Mouse (Mus musculus) MEL (cell line): ENCODE measurements around the gene Tefm. TPM values are rescaled to one million over a fixed set of nuclear protein-coding genes. Genes with fewer than 3 reads are reported as not detected.

Source experiments
- DNase-seq: peaks from one replicate; pipeline ENCODE4 v3.0.0; 2011; ENCODE audit warnings: low read depth, low spot score
- H3K27ac ChIP-seq: 2 replicates; pipeline ENCODE4 v1.5.1; 2012; ENCODE audit warnings: low read depth, mild to moderate bottlenecking, control low read depth, low read length, moderate library complexity; ENCODE audit not compliant: control insufficient read depth
- H3K27me3 ChIP-seq, 2 experiments: fragments of 150-350 bp in 1 of 2; sonication (generic) in 1 of 2; 2 replicates each; pipeline ENCODE4 v1.6.1; 2012; ENCODE audit warnings: low read length in 2 of 2, mild to moderate bottlenecking in 2 of 2, improper control_type of control experiment in 1 of 2, moderate library complexity in 1 of 2; ENCODE audit not compliant: insufficient read depth in 2 of 2, control insufficient read depth in 1 of 2
- H3K36me3 ChIP-seq, 2 experiments: 2 replicates each; pipeline ENCODE4 v1.6.1; 2012 to 2014; ENCODE audit warnings: low read length in 2 of 2, improper control_type of control experiment in 1 of 2, inconsistent platforms in 1 of 2, mild to moderate bottlenecking in 1 of 2; ENCODE audit not compliant: insufficient read depth in 2 of 2, control insufficient read depth in 1 of 2
- H3K4me1 ChIP-seq, 2 experiments: fragments of 150-350 bp in 1 of 2; sonication (generic) in 1 of 2; 2 replicates each; pipeline ENCODE4 v1.6.1; 2012; ENCODE audit warnings: low read length in 2 of 2, improper control_type of control experiment in 1 of 2, mild to moderate bottlenecking in 1 of 2; ENCODE audit not compliant: insufficient read depth in 2 of 2, control insufficient read depth in 1 of 2
- H3K4me3 ChIP-seq, 2 experiments: fragments of 150-350 bp in 1 of 2; sonication (generic) in 1 of 2; 2 replicates each; pipeline ENCODE4 v1.5.1; 2012; ENCODE audit warnings: low read depth in 2 of 2, low read length in 2 of 2, mild to moderate bottlenecking in 2 of 2, moderate library complexity in 2 of 2, control low read depth in 1 of 2, improper control_type of control experiment in 1 of 2; ENCODE audit not compliant: control insufficient read depth in 1 of 2, insufficient read depth in 1 of 2
- H3K79me2 ChIP-seq: 2 replicates; pipeline ENCODE4 v1.6.1; 2012; ENCODE audit warnings: mild to moderate bottlenecking, low read length, moderate library complexity; ENCODE audit not compliant: control insufficient read depth, poor library complexity, insufficient read depth
- H3K9ac ChIP-seq: 2 replicates; pipeline ENCODE4 v1.6.1; 2012; ENCODE audit warnings: low read depth, mild to moderate bottlenecking, control low read depth, low read length, moderate library complexity; ENCODE audit not compliant: control insufficient read depth, poor library complexity, severe bottlenecking
- H3K9me3 ChIP-seq: fragments of 150-350 bp; sonication (generic); replicated peaks from 2 replicates; pipeline ENCODE4 v1.6.1; 2012; ENCODE audit warnings: mild to moderate bottlenecking, low read length, improper control_type of control experiment, moderate library complexity; ENCODE audit not compliant: insufficient read depth
- ELF1 ChIP-seq: IDR thresholded peaks from 2 replicates; pipeline ENCODE4 v1.6.1; 2014; ENCODE audit warnings: low read depth, mild to moderate bottlenecking, inconsistent platforms, low read length, improper control_type of control experiment, moderate library complexity
- ETS1 ChIP-seq: IDR thresholded peaks from 2 replicates; pipeline ENCODE4 v1.6.1; 2012; ENCODE audit warnings: low read depth, mild to moderate bottlenecking, inconsistent platforms, low read length, improper control_type of control experiment, moderate library complexity
- MAFK ChIP-seq: IDR thresholded peaks from 2 replicates; pipeline ENCODE4 v1.6.1; 2011; ENCODE audit warnings: low read depth, mild to moderate bottlenecking, low read length, improper control_type of control experiment, borderline replicate concordance
- MAX ChIP-seq: IDR thresholded peaks from 2 replicates; pipeline ENCODE4 v1.6.1; 2011; ENCODE audit warnings: low read length, improper control_type of control experiment
- MAZ ChIP-seq: IDR thresholded peaks from 2 replicates; pipeline ENCODE4 v1.6.1; 2012; ENCODE audit warnings: low read depth, mild to moderate bottlenecking, inconsistent platforms, low read length, improper control_type of control experiment
- NELFE ChIP-seq: IDR thresholded peaks from 2 replicates; pipeline ENCODE4 v1.6.1; 2011; ENCODE audit warnings: low read depth, low read length, improper control_type of control experiment
- NRF1 ChIP-seq: IDR thresholded peaks from 2 replicates; pipeline ENCODE4 v1.6.1; 2014; ENCODE audit warnings: low read depth, mild to moderate bottlenecking, inconsistent platforms, low read length, improper control_type of control experiment, moderate library complexity; ENCODE audit not compliant: poor library complexity, insufficient read depth, severe bottlenecking
- RAD21 ChIP-seq: IDR thresholded peaks from 2 replicates; pipeline ENCODE4 v1.6.1; 2011; ENCODE audit warnings: mild to moderate bottlenecking, low read depth, low read length, improper control_type of control experiment
- RCOR1 ChIP-seq: IDR thresholded peaks from 2 replicates; pipeline ENCODE4 v1.6.1; 2012; ENCODE audit warnings: low read depth, mild to moderate bottlenecking, inconsistent platforms, low read length, improper control_type of control experiment
- ZMIZ1 ChIP-seq: IDR thresholded peaks from 2 replicates; pipeline ENCODE4 v1.6.1; 2012; ENCODE audit warnings: low read depth, mild to moderate bottlenecking, inconsistent platforms, low read length, improper control_type of control experiment, moderate library complexity
- polyA plus RNA-seq, 2 experiments: library from polyadenylated mRNA; stranded (reverse) in 1 of 2; unstranded in 1 of 2; fragments of >175 nt in 1 of 2; fragments of >200 nt in 1 of 2; gene quantifications; 2 replicates each; pipeline versions ENCODE4 v1.2.1 to v1.2.4; 2012; ENCODE audit warnings: low replicate concordance in 2 of 2, low read depth in 1 of 2; ENCODE audit not compliant: insufficient read length in 2 of 2, insufficient read depth in 1 of 2, missing spikeins in 1 of 2
- total RNA-seq: library from RNA; depleted of rRNA; stranded (reverse); fragments of 300-350 nt; gene quantifications from 2 replicates; pipeline ENCODE4 v1.2.3, GENCODE M21; 2012

The Tefm gene
- total and polyA plus RNA-seq, 3 experiments: 23.6 to 33.9 TPM; not detected in 1

- H3K27ac ChIP-seq: no peak within 1 kb of the TSS
- no peaks in the 10 kb centered on the region for H3K79me2 ChIP-seq
- no peaks in the 10 kb centered on the region; a peak in 1 of 4 replicates for H3K27me3 ChIP-seq
- no peak for TF ChIP-seq ETS1
- no peak for TF ChIP-seq MAFK
- no peak for TF ChIP-seq RAD21
- no peak for TF ChIP-seq NELFE
- no peak for TF ChIP-seq ZMIZ1
- TF ChIP-seq ELF1: no peak
- no peak for TF ChIP-seq MAZ
- no peak for TF ChIP-seq MAX
- TF ChIP-seq NRF1: no peak
- TF ChIP-seq, all 39 proteins: peak for 0
- Histone ChIP-seq H3K9me3 (no peaks in the 10 kb centered on the region), H3K4me3 (no peak within 1 kb of the TSS), H3K9ac (no peak within 1 kb of the TSS), H3K4me1 (no peaks in the 10 kb centered on the region), H3K36me3 (no peaks in the 10 kb centered on the region)
- no peak for DNase-seq
Measured at GRCm38 (mm10) chr11:80153857-80154495, 12.0 kb upstream of the Tefm start, which contains the start of gene Adap2. Adap2 (plus strand) TSS chr11:80154105.

GRCm38 (mm10) chr11:80152376-80152775 lies 10.4 kb upstream of the Tefm start:
- H3K4me1 ChIP-seq: peaks cover 2 to 6% of the 10 kb centered on the region in 2 experiments; a peak in 3 of 4 replicates
- no peaks in the 10 kb centered on the region for H3K79me2 ChIP-seq
- no peak for TF ChIP-seq RAD21
- no peak overlapping the region for H3K9ac ChIP-seq
- H3K36me3 ChIP-seq: no peaks in the 10 kb centered on the region
- H3K27me3 ChIP-seq: no peaks in the 10 kb centered on the region
- H3K4me3 ChIP-seq: no peak overlapping the region
- H3K27ac ChIP-seq: no peak overlapping the region
- H3K9me3 ChIP-seq: no peaks in the 10 kb centered on the region
- DNase-seq: no peak

GRCm38 (mm10) chr11:80151541-80151940 lies 9.6 kb upstream of the Tefm start:
- DNase-seq: no peak
- Histone ChIP-seq H3K27ac (no peak overlapping the region), H3K4me1 (peaks cover 2 to 9% of the 10 kb centered on the region in 2 experiments; a peak in 3 of 4 replicates), H3K79me2 (no peaks in the 10 kb centered on the region), H3K9ac (no peak overlapping the region), H3K27me3 (no peaks in the 10 kb centered on the region), H3K9me3 (no peaks in the 10 kb centered on the region), H3K36me3 (peaks cover 0 to 3% of the 10 kb centered on the region in 2 experiments; a peak in 1 of 4 replicates), H3K4me3 (no peak overlapping the region)
- no peak for TF ChIP-seq RCOR1
